8 mouse cellular contexts compared by ENCODE assay signal in the genomic region with DNA sequence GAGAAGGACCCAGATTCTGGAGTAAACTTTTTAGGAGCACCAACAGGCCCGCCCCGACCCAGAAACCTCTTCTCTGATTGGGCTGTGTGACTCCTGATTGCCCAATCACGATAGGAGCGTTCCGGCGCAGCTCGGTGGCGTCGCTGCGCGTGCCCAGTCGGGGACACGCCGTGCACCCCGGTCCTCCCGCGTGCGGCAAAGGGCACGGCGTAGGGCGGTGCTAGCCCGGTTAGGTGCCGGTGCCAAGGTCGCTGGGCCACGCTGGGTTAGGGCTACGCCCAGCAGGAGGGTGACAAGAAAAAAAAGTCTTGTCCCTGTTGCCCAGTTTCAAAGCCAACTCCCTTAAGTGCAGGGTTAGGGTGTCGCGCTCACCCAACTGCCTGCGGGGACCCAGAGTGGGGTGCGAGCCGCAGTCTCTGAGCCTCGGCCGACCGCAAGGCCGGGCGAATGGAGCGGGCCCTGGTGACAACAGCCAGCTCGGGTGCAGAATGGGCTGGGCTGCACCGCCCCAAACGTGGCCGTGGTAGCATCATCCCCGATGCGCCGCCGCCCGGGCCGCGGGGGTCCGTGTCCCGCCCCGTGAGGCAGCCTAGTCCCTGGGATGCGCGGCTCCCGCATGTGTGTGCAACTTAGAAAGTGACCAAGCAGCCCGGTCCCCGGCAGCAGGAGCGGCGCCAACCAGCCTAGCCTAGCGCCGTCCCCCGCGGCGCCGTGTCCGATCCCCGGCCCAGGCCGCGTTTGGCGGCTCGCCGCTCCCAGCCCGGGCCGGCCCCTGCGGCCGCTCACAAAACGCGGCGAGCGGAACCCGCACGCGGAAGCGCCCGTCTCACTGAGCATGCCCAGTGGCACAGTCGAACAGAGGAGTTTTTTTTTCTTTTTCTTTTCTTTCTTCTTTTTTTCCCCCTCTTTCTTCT. TPM values are rescaled to one million over a fixed set of nuclear protein-coding genes. Genes with fewer than 3 reads are reported as not detected.
DNase-seq lines count a peak whose midpoint lies in the region; ATAC-seq lines count a peak whose summit lies in the region.

TSS of gene Tdrd3 (plus strand) at position 832 of the 914 bp plus-strand sequence.

- no peaks in the 10 kb centered on the region for H3K9me3 ChIP-seq in hindbrain, embryonic 14.5 days (ENCODE audit: control insufficient read depth, low read length)

- peaks cover 23% of the 10 kb centered on the region for H3K4me1 ChIP-seq in hindbrain, embryonic 14.5 days (replicated peaks; ENCODE audit: control insufficient read depth, insufficient read depth, low read length)

- H3K9ac ChIP-seq in hindbrain, embryonic 14.5 days: peak within 1 kb of the TSS; percentile 94

- no peaks in the 10 kb centered on the region for H3K27me3 ChIP-seq in hindbrain, embryonic 14.5 days (ENCODE audit: control insufficient read depth, insufficient read depth, low read length)

- peak within 1 kb of the TSS; percentile 59 for H3K4me2 ChIP-seq in hindbrain, embryonic 14.5 days (replicated peaks)

- H3K4me3 ChIP-seq in hindbrain, embryonic 14.5 days (replicated peaks; ENCODE audit: low read length): peak within 1 kb of the TSS; percentile 80

- WGBS in hindbrain, embryonic 14.5 days: under 1% methylated on average over 84 of the region's 85 CpGs

- peak within 1 kb of the TSS; percentile 97 for H3K27ac ChIP-seq in hindbrain, embryonic 14.5 days

- peak; percentile 93 for DNase-seq in R1 (ENCODE audit: low read depth, low spot score)
- peak; percentile 96 to 97 for DNase-seq in cerebellum, postnatal 25 days
- DNase-seq in frontal cortex, postnatal 25 days (ENCODE audit: low spot score in 2 of 2): peak; percentile 85 to 91
- peak; percentile 92 for DNase-seq in hindbrain, embryonic 14.5 days (ENCODE audit: low spot score)
- DNase-seq in layer of hippocampus, postnatal 36 days: peak; percentile 95 to 96
- peak; percentile 97 for DNase-seq in lung, postnatal 36 days
- peak; percentile 95 for DNase-seq in retina, postnatal 1 day
- peak; percentile 92 to 93 for DNase-seq in urinary bladder, adult 18-20 months (ENCODE audit: low spot score in 2 of 2)

- H3K36me3 ChIP-seq in hindbrain, embryonic 14.5 days (replicated peaks; ENCODE audit: control insufficient read depth, insufficient read depth): no peaks in the 10 kb centered on the region

- ATAC-seq in hindbrain, embryonic 14.5 days (ENCODE audit: low FRiP score): peak; percentile 97

RNA-seq across cellular contexts. Expression of gene Tdrd3, which starts in this region (rescaled TPM):
- 45.9 and 51.0 TPM in 2 replicates for polyA plus RNA-seq in hindbrain, embryonic 14.5 days (2014; fragmentation: Nextera tagmentation; extraction: Ambion mirVana)
- total RNA-seq in layer of hippocampus, postnatal 36 days (2021): 10 to 100 TPM; 28.4 to 29.5 TPM

Comparison
In these comparisons a context has a peak if more than half of its experiments do, and no peak if none do; other contexts are left out.
1. Peak in every context shown above with its lines: DNase-seq, ATAC-seq, H3K4me3 ChIP-seq and H3K27ac ChIP-seq.